Mouse (Mus musculus): ENCODE data around the gene Hnrnpa1.
"Not testable (repeated sequence)": the region's sequence is repeated elsewhere in the genome, so short reads cannot be mapped to it uniquely, and the experiment has no call there.

The Hnrnpa1 gene

DNA sequence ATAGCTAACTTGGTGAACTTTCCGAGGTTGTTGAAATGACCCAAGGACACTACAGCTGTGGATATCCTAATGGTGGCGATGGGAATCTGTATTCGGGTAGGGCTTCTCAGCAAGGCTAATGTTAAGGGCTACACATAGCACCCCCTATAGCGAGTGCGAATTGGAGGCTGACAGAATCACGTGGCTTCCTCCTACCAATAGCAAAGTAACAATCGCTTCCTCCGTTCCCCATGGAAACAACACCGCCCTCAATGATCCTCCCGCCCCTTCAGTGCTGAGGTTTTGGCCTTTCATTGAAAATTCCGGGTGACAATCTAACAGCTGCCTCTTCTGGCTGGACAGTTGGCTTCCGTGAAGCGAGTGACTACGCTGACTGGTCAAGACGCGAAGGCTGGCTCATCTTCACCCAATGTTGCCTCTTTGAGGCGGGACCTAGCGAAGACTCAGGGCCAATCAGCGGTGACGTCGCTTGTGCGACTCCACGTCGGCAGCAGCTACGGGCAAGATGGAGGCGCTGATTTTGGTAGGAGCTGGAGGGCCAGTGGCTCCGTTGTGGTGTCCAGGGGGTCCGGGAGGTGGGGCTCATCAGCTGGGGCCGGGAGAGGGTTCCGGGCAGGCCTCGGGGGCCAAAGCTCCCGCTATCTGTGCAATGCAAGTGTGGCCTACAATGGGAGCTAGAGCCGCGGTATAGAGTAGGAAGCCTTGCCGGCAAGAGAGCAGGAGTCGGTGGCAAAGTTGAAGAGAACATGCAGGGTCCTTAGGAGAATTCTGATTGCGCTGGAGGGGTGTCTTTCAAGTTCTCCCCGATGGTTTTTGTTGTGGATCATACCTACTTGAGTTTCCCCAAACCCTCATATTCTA, 32.4 kb downstream of the Hnrnpa1 start, which contains the start of gene Copz1:
Gene Copz1 (plus strand): TSS at position 296 of the 861 bp plus-strand sequence.
- DNase-seq (ENCODE audit: low read depth, low spot score) = peak; percentile 99

GRCm38 (mm10) chr15:103275943-103276342, 35.7 kb downstream of the Hnrnpa1 start:
- not testable (repeated sequence) for DNase-seq (ENCODE audit: low read depth, low spot score)

- DNase-seq (ENCODE audit: low read depth, low spot score) = no peak
Observed at GRCm38 (mm10) chr15:103277949-103278348, 37.7 kb downstream of the Hnrnpa1 start.

GRCm38 (mm10) chr15:103279750-103280149, 39.5 kb downstream of the Hnrnpa1 start:
- DNase-seq (ENCODE audit: low read depth, low spot score) = no peak

DNA sequence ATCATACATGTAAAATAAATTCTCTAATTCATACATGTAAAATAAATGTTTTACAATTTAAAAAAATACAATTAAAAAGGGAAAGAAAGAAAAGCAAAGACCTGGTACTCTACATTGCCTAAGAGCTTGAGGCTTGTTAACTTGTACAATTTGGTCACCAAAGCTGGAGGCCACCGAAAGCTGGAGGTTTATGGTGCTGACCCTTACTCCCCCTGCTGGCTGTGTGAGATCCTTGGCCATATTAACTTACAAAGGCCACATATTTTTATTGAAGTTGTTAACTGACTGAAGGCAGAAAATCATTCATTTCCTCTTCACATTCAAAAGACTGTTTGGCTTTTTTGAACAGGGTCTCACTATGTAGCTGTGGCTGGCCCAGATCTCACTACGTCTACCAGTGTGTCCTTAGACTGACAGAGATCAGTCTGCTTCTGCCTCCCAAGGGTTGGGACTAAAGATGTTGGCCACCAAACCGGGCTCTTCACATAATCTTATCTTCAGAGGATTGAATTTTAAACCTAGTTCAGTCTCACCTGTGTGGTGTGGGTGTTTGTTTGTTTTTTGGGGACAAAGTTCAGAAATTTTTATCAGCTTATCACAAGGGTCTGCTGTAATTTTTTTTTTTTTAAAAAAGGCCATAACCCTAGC, 40.7 kb downstream of the Hnrnpa1 start:
- no peak for DNase-seq (ENCODE audit: low read depth, low spot score)

DNA sequence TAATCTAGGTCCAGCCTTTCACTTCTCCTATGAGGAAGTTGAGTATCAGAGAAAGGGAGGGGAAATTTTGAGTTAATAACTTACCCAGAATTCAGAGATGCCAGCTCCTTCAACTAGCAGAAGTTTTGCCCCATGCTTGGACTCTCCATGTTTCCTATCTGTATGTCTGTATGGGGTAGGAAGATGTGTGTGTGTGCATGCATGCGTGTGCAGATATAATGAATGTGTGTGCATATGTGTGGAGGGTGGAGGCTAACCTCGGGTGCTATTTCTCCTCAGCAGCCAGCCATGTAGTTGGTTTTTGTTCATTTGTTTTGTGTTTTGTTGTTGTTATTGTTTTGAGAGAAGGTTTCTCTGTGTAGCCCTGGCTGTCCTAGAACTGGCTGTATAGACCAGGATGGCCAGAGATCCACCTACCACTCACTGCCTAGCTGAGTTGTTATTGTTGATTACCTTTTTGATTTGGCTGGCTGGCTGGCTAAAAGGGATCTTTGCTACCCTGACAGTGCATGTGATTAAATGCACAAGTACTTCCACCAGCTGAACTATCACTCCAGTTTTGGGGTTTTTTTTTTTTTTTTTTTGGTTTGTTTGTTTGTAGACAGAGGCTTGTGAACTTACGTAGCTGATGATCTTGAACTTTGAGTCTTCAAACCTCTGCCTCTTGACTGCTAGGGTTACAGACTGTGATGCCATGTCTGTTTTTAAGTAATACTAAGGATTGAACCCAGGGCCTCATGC, 41.4 kb downstream of the Hnrnpa1 start:
- DNase-seq (ENCODE audit: low read depth, low spot score) = no peak

DNA sequence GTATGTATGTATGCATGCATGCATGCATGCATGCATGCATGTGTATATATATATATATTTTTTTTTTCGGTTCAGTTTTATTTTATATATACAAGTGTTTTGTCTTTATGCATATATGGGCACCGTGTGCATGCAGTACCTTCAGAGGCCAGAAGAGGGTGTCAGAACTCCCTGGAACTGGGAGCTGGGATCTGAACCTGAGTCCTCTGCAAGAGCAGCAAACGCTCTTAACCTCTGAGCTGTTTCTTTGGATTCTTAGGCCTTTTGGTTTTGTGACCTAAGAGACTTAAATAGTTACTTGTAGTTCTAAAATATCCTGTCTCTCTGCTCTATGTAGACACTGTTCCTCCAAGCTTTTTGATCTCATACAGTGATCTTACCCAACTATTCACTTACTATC, 43.8 kb downstream of the Hnrnpa1 start:
- DNase-seq (ENCODE audit: low read depth, low spot score) = peak; percentile 72

DNA sequence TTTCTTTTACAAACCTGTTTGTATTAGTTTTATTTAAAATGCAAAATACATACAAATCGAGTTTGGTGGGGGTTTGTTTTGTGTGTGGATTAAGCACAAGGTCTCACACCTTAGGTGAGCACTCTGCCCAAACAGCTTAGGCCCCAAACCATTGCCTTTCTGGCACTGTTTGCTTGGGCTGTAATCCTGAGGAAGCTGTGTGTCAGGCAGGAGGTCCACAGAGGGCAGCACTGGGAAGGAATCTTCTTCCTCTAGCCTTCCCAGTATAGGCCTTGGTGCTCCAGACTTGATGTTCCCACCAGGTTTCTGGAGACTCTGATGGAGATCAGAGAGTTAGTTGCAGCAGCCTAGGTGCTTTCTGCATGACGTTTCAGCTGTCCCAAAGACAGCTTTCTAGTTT, 44.4 kb downstream of the Hnrnpa1 start:
- DNase-seq (ENCODE audit: low read depth, low spot score) = no peak

DNA sequence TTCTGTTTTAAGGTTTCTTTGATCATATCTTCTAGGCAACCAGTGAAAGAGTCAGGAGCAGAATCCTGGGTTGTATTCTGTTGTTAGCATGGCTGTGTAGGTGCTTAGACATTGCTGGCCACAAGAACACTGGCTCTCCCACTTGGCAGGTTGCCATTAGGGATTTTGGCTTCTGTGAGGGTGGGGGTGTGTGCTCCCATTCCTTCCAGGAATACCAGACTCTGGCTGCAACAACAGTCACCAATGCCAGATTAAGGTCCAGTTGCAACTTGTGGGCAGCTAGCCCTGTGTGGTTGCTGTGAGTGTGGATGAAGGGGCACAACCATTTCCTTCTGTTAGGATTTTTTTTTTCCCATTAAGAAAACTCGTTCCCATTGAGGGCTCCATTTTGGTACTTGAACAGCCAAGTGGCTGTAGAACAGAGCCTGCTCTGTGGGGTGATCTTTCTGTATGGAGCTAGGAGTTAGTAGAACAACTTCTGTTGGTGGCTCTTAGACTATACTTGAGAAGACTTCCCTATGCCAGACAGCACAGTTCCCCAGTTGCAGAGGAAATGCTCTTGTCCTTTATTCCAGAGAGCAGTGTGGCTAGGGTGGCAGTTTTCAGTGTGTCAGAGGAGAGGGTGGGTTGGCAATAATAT, 45.7 kb downstream of the Hnrnpa1 start:
- no peak for DNase-seq (ENCODE audit: low read depth, low spot score)

- no peak for DNase-seq (ENCODE audit: low read depth, low spot score)
Observed at GRCm38 (mm10) chr15:103289600-103289999, 49.4 kb downstream of the Hnrnpa1 start.

DNA sequence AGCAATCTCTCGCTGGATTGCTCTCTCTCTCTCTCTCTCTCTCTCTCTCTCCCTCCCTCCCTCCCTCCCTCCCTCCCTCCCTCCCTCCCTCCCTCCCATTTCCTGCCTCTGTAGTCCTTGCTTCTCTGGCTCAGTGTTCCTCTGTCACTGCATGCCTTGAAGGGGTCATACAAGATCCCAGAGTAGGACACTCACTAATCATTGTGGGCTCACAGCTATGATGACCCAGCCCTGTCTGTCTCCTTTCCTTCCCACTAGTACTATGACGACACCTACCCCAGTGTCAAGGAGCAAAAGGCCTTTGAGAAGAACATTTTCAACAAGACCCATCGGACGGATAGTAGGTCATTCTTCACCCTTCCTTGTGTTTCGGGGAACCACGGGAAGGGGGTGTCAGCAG, 50.2 kb downstream of the Hnrnpa1 start:
- no peak for DNase-seq (ENCODE audit: low read depth, low spot score)

DNA sequence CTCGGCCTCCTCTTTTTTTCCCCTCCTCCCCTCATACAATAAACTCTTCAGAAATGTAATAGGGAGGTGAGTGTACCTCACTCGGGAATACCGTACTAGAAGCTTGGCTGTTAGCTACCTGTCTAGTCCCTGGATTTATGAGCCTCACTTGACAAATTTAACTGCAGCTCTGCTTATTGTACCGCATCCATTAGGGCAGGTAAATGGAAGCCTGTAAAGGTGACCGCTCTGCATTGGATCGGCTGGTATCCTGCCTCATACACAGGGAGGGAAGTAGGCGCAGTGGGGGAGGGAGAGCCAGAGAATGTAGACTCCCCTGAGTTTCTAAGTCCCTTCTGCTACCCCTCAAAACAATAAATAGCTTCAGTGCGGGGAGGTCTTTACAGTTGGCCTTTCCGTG, 50.6 kb downstream of the Hnrnpa1 start:
- DNase-seq (ENCODE audit: low read depth, low spot score) = no peak

- no peak for DNase-seq (ENCODE audit: low read depth, low spot score)
Observed at GRCm38 (mm10) chr15:103292673-103293345, 52.6 kb downstream of the Hnrnpa1 start.

DNA sequence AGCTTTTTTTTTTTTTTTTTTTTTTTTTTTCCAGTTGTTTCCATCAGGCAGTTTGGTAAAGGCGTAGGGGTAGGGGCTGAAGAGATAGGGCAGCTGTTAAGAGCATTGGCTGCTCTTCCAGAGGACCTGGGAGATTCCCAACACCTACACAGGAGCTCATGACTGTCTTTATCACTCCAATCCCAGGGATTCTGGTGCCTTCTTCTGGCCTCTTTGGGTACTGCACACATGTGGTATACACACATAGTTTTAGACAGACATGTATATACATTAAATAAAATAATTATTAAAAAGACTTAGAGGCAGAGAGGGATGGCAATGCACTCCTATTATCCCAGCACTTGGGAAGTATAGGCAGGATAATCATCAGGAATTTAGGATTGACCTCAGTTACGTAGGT, 53.1 kb downstream of the Hnrnpa1 start:
- DNase-seq (ENCODE audit: low read depth, low spot score) = no peak

DNA sequence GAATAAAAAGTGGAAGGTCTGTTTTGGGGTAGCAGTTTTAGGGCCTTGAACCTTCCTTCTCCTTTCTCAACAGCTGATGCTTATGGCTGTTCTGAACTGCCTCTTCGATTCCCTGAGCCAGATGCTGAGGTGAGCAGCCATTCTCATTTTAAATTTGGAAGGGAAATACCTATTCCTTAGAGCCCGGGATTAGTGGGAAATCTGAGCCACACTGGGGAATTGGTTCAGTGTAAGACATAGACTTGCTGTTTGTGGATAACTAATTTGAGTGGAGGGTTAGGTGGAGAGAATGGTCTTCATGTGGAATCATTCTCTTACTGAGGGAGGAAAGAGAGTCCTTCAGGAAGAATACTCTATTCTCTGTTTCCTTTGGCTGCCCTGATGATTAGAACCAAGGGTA, 54.4 kb downstream of the Hnrnpa1 start:
- no peak for DNase-seq (ENCODE audit: low read depth, low spot score)

DNA sequence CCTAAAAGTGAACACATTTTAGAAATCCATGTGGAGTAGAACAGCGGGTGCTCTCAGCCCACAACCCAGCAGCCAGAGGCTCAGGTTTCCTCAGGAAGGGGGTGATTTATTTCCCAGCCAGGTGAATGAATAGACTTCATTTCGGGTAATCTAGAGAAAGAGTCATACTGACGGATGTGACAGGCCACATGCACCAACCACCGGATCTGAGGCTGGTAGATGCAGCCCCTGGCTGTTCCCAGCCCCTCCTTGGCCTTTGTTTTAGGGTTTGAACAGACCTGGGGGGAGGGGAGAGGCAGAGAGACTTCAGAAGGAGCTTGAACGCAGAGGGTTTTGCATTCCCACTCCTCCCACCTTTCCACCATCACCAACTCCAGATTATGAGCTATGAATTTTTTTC, 55.6 kb downstream of the Hnrnpa1 start:
- DNase-seq (ENCODE audit: low read depth, low spot score) = peak; percentile 75
